Mouse (Mus musculus): ENCODE results near the gene Dach2. TPM values are rescaled to one million over a fixed set of nuclear protein-coding genes. Genes with fewer than 3 reads are reported as not detected.

Gene Dach2
- polyA plus RNA-seq, 1 experiment from 2014 or later, result 0.49 TPM

DNA sequence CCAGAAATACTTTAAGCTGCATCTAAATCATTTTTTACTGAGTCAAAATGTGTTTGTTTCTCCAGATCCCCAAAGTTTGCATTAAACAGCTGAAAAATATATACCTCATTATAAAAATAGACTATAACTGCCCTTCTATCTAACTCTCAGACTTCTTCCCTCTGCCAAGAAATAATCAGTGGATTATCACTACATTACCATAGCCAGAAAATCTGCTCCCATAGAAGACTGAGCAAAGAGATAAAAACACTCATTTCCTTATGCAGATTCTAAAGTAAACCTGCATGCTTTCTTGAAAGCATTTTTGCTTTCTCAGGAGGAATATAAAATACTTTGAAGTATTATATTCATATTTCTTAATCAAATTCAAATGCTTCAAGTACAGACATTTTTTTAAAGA lies 368.8 kb downstream of the Dach2 start:
- no peaks in the 10 kb centered on the region for H3K9me3 ChIP-seq (replicated peaks)
- no peaks in the 10 kb centered on the region for H3K27me3 ChIP-seq (replicated peaks)
- no peaks in the 10 kb centered on the region for H3K4me1 ChIP-seq (replicated peaks)
- H3K9ac ChIP-seq, result no peak overlapping the region
- H3K36me3 ChIP-seq, result no peaks in the 10 kb centered on the region
- H3K4me3 ChIP-seq, result no peak overlapping the region
- H3K27ac ChIP-seq (ENCODE audit: poor library complexity, severe bottlenecking), result no peak overlapping the region
- no peak overlapping the region for H3K4me2 ChIP-seq
- no peak for ATAC-seq (ENCODE audit: insufficient number of reproducible peaks, low FRiP score)

DNA sequence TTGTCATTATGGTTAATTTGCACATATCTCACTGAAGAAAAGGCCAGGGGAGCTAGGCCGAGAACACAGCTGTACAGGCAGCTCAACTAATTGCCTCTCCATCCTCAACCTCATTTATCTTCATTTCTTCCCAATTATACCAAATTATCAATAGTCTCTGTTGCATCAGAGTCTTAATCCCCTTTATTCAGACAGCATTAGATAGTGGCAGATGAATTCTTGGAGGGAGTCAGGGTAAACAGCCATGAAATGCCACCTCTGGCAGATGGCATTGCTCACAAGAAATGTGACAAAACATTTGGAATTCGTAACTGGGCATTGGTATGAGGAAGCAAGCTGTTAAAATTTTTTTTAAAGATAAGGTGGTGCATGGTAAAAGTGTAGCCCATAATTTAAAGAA lies 389.9 kb downstream of the Dach2 start:
- no peak for ATAC-seq (ENCODE audit: insufficient number of reproducible peaks, low FRiP score)
- no peaks in the 10 kb centered on the region for H3K9me3 ChIP-seq (replicated peaks)
- WGBS, result 68% methylated on average over 2 of the region's 2 CpGs
- no peaks in the 10 kb centered on the region for H3K4me1 ChIP-seq (replicated peaks)
- no peak overlapping the region for H3K27ac ChIP-seq (ENCODE audit: poor library complexity, severe bottlenecking)
- H3K9ac ChIP-seq, result no peak overlapping the region
- no peaks in the 10 kb centered on the region for H3K36me3 ChIP-seq
- no peaks in the 10 kb centered on the region for H3K27me3 ChIP-seq (replicated peaks)
- no peak overlapping the region for H3K4me2 ChIP-seq
- no peak overlapping the region for H3K4me3 ChIP-seq

DNA sequence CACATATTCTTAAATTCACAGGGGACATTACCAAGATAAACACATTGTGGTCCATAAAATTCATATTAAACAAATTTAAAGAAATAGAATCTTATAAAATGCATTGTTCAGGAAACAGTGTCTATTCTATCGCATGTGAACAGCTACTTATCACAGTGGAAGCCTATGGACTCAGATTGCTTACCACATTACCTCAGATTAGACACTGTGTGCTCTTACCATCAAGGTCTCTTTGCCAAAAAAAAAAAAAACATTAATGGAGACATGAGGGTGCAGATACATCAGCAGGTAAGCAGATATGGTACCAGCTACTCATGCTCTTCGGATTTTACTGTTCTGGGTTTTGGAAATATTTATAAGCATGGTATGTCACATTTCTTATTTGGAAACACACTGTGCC lies 415.1 kb downstream of the Dach2 start:
- no peaks in the 10 kb centered on the region for H3K36me3 ChIP-seq
- H3K9ac ChIP-seq, result no peak overlapping the region
- no peaks in the 10 kb centered on the region for H3K27me3 ChIP-seq (replicated peaks)
- H3K4me3 ChIP-seq, result no peak overlapping the region
- H3K9me3 ChIP-seq (replicated peaks), result no peaks in the 10 kb centered on the region
- H3K27ac ChIP-seq (ENCODE audit: poor library complexity, severe bottlenecking), result no peak overlapping the region
- 63% methylated on average over 2 of the region's 2 CpGs for WGBS
- ATAC-seq (ENCODE audit: insufficient number of reproducible peaks, low FRiP score), result no peak
- H3K4me1 ChIP-seq (replicated peaks), result no peaks in the 10 kb centered on the region
- H3K4me2 ChIP-seq, result no peak overlapping the region

DNA sequence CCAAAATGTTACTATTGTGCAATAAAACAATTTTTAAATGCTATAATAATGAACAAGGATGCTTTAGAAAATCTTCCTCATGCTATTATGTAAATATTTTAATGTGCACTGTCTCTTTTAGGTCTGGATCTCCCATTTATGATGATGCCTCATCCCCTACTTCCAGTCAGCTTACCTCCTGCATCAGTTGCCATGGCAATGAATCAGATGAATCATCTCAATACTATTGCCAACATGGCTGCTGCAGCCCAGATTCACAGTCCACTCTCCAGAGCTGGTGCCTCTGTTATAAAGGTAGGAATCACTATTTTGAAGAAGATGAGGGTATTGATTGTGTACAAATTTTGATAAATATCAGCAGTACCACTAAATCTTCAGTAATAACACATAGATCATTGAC lies 426.8 kb downstream of the Dach2 start:
- no peaks in the 10 kb centered on the region for H3K27me3 ChIP-seq (replicated peaks)
- H3K9ac ChIP-seq, result no peak overlapping the region
- no peak overlapping the region for H3K27ac ChIP-seq (ENCODE audit: poor library complexity, severe bottlenecking)
- H3K4me3 ChIP-seq, result no peak overlapping the region
- H3K4me2 ChIP-seq, result no peak overlapping the region
- no peaks in the 10 kb centered on the region for H3K9me3 ChIP-seq (replicated peaks)
- no peaks in the 10 kb centered on the region for H3K4me1 ChIP-seq (replicated peaks)
- H3K36me3 ChIP-seq, result no peaks in the 10 kb centered on the region
- ATAC-seq (ENCODE audit: insufficient number of reproducible peaks, low FRiP score), result no peak

DNA sequence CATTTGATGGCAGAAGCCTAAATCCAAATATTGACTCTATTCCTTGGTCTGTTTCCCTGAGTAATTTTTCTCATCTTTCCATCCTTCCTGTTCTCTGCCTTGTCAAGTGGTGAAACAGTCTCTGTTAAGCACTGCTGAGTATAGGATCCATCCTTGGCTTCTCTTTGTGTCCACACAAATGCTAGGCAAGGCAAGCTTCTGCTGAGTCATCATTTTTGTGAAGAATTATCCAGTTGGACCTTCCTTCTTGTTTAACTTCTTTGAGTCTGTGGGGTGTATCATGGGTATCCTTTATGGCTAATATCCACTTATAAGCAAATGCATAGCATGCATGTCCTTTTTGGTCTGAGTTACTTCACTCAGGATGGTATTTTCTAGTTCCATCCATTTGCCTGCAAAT lies 449.8 kb downstream of the Dach2 start:
- H3K4me3 ChIP-seq, result no peak overlapping the region
- H3K9me3 ChIP-seq (replicated peaks), result no peaks in the 10 kb centered on the region
- no peak for ATAC-seq (ENCODE audit: insufficient number of reproducible peaks, low FRiP score)
- no peaks in the 10 kb centered on the region for H3K36me3 ChIP-seq
- no peak overlapping the region for H3K27ac ChIP-seq (ENCODE audit: poor library complexity, severe bottlenecking)
- H3K27me3 ChIP-seq (replicated peaks), result no peaks in the 10 kb centered on the region
- H3K4me1 ChIP-seq (replicated peaks), result no peaks in the 10 kb centered on the region
- H3K4me2 ChIP-seq, result no peak overlapping the region
- no peak overlapping the region for H3K9ac ChIP-seq

DNA sequence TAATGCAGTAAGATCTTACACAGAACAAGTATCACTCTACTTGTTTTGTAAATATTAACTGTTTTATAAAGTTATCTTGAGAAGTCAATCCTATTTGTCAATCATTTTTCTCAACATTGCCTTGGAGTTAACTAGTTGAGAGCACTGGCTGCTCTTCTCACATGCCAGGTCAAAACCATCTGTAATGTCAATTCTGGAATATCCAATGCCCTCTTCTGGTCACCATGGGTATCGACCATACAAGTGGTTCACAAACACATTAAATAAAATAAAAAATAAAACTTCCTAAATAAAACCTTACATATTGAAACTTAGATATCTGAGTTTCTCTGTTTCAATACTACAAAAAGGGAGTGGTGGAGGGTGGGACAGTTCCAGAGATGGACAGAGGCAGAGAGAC lies 495.0 kb downstream of the Dach2 start:
- H3K9me3 ChIP-seq (replicated peaks), result no peaks in the 10 kb centered on the region
- no peak for ATAC-seq (ENCODE audit: insufficient number of reproducible peaks, low FRiP score)
- no peak overlapping the region for H3K9ac ChIP-seq
- no peak overlapping the region for H3K4me2 ChIP-seq
- no peak overlapping the region for H3K27ac ChIP-seq (ENCODE audit: poor library complexity, severe bottlenecking)
- WGBS, result 25% methylated on average over 1 of the region's 1 CpGs
- H3K4me1 ChIP-seq (replicated peaks), result no peaks in the 10 kb centered on the region
- no peaks in the 10 kb centered on the region for H3K36me3 ChIP-seq
- H3K27me3 ChIP-seq (replicated peaks), result no peaks in the 10 kb centered on the region
- H3K4me3 ChIP-seq, result no peak overlapping the region

DNA sequence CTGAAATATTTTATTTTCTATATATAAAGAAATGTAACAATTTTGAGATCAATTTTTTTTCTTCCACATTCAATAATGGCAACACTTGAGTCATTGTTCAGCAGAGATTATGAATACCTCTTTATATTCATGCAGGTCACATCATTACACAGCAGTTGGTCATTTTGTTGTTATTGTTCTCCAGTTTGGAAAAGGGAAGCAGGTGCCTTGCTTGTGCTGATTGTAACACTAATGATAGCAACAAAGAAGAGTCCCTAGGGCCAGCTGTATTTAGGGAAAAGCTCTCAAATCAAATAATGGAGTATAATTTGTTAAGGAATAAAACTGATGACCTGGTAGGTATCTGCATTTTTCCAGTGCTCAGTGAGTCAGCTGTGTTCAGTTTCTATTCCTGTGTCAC lies 513.1 kb downstream of the Dach2 start:
- H3K4me1 ChIP-seq (replicated peaks), result no peaks in the 10 kb centered on the region
- no peaks in the 10 kb centered on the region for H3K27me3 ChIP-seq (replicated peaks)
- no peak overlapping the region for H3K4me2 ChIP-seq
- H3K9ac ChIP-seq, result no peak overlapping the region
- no peak overlapping the region for H3K4me3 ChIP-seq
- H3K9me3 ChIP-seq (replicated peaks), result no peaks in the 10 kb centered on the region
- ATAC-seq (ENCODE audit: insufficient number of reproducible peaks, low FRiP score), result no peak
- no peaks in the 10 kb centered on the region for H3K36me3 ChIP-seq
- H3K27ac ChIP-seq (ENCODE audit: poor library complexity, severe bottlenecking), result no peak overlapping the region

DNA sequence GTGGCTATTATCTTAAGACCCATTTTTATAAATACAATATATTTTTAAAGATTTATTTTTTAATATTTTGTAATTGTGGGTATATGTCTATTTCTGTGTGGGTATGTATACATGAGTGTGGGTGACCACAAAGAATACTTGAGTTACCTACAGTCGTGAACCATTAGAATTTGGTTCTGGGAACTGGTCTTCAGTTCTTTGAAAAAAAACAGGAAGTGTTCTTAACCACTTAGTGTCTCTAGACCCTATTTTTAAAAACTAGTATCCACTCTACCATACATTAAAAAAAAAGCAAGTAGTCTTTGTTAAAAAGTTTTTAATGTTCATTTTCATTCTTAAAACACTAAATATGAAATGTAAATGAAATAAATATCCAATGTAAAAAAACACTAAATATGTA lies 529.5 kb downstream of the Dach2 start:
- no peaks in the 10 kb centered on the region for H3K36me3 ChIP-seq
- 50% methylated on average over 1 of the region's 1 CpGs for WGBS
- H3K4me2 ChIP-seq, result no peak overlapping the region
- no peak overlapping the region for H3K4me3 ChIP-seq
- no peaks in the 10 kb centered on the region for H3K27me3 ChIP-seq (replicated peaks)
- H3K9ac ChIP-seq, result no peak overlapping the region
- H3K27ac ChIP-seq (ENCODE audit: poor library complexity, severe bottlenecking), result no peak overlapping the region
- H3K9me3 ChIP-seq (replicated peaks), result no peaks in the 10 kb centered on the region
- ATAC-seq (ENCODE audit: insufficient number of reproducible peaks, low FRiP score), result no peak
- no peaks in the 10 kb centered on the region for H3K4me1 ChIP-seq (replicated peaks)

DNA sequence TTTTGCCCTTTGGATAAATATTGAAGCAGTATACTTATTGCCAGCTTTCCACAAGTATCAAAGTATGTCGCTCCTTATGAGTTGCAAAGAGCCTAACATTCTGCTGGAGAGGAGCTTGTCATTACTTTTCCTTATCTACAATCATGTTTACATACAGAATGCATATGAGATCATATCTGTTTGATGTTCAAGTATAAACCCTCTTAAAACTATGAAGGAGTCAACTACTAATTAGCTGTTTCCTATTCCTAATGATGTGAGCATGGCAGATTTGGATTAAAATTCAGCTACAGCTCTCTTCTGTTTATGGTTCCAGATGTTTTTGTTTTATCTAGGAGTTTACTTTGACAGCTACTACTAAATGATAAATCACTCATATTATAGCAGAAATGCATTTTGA lies 535.8 kb downstream of the Dach2 start:
- no peaks in the 10 kb centered on the region for H3K27me3 ChIP-seq (replicated peaks)
- no peaks in the 10 kb centered on the region for H3K36me3 ChIP-seq
- no peak overlapping the region for H3K4me3 ChIP-seq
- H3K27ac ChIP-seq (ENCODE audit: poor library complexity, severe bottlenecking), result no peak overlapping the region
- no peak overlapping the region for H3K9ac ChIP-seq
- ATAC-seq (ENCODE audit: insufficient number of reproducible peaks, low FRiP score), result no peak
- WGBS, result 85% methylated on average over 1 of the region's 1 CpGs
- no peaks in the 10 kb centered on the region for H3K4me1 ChIP-seq (replicated peaks)
- no peak overlapping the region for H3K4me2 ChIP-seq
- H3K9me3 ChIP-seq (replicated peaks), result no peaks in the 10 kb centered on the region

DNA sequence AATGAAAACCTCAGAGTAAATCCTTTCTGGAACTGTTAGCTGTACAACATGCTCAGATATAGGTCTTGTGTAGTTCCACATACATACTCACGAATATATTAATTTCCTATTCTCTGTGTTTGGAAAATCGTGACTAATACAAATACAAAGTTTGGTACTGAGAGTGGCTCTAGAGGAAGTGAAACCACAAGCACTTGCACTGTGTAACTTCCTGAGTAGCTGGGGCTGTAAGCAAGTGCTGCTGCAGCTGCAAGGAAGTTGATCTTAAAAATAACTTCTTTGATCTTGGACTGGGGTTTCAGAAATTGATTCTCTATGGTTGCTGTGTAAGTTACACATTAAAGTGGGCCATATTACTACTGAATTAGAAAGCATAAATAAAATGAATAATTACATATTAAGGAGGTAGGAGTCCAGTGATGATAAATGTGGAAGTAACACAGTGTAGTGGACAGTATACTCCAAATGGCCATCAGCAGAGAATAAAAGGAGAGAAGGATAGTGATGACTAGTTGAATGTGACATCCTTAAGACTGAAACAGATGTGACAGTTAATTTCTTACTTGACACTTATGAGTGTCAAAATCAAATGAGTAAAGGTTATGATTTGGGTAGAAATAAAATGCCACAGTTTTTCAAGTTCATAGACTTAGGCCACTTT lies 570.7 kb downstream of the Dach2 start:
- Histone ChIP-seq H3K27ac (ENCODE audit: poor library complexity, severe bottlenecking) (no peak overlapping the region), H3K27me3 (replicated peaks) (no peaks in the 10 kb centered on the region), H3K4me2 (no peak overlapping the region), H3K9me3 (replicated peaks) (no peaks in the 10 kb centered on the region), H3K4me3 (no peak overlapping the region), H3K36me3 (no peaks in the 10 kb centered on the region), H3K4me1 (replicated peaks) (no peaks in the 10 kb centered on the region), H3K9ac (no peak overlapping the region)
- ATAC-seq (ENCODE audit: insufficient number of reproducible peaks, low FRiP score), result no peak
- WGBS, result 51% methylated on average over 2 of the region's 2 CpGs
